Mouse (Mus musculus) thymus, postnatal 36 days (tissue): Measurements from ENCODE around the gene Ttc19.
"Not testable (repeated sequence)": the region's sequence is repeated elsewhere in the genome, so short reads cannot be mapped to it uniquely, and the experiment has no call there.

Experiments used
- DNase-seq, 2 experiments: peaks; one replicate each; pipeline ENCODE4 v3.0.0; 2022; ENCODE audit warnings: mixed read lengths in 2 of 2

Gene Ttc19

GRCm38 (mm10) chr11:62280675-62281600, at the start of gene Ttc19, which contains the start of gene Zswim7:
TSS of gene Ttc19 (plus strand) at chr11:62281473.
TSS of gene Zswim7 (minus strand) at chr11:62281375.
- DNase-seq: peak; percentile 89

DNA sequence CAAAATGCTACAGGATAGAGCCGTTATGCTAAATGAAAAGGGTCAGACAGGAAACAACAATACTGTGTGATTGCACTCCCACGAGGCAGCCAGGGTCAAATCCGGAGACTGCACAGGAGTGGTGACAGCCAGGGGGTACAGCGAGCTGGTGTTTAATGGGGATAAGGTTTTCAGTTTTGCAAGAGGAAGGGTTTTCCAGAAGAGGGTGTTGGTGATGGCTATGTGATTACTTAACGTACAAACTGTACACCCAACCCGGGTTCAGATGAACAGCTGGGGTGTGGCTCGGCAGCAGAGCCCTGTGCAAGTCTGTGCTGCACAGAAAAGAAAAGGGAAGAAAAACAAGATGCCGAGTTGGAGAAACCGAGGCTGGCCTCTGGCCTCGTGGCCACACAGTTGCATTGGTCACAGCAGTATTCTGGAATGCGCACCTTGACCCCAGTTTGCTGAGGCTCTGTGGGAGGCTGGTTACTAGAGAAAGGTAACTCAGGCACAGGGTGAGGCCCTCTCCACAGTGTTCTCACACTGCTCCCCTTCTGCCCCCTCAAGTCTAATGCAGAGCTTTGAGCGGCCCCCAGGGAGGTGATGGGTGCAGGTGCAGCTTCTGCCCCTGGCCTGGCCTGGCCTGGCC, 40.5 kb upstream of the Ttc19 start:
- no peak for DNase-seq

DNA sequence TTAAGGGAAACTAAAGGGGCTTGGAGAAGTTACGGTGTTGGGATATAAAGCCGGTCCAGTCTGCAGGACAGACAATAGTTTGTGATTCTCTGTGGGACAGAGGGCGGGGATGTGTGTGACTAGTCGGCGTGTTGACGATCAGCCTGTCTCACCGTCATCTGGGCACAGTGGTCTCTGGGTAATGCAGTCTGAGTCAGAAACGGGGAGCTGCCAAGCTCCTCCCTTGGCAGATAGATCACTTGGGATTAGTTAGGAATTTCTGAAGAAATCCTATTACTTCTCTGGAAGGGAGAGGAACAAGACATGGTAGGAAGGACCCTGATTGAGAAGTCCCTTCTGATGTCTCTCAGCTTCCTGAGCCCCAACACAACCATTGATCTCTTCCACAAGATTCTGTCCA, 37.4 kb upstream of the Ttc19 start:
- DNase-seq: no peak

- no peak for DNase-seq
Observed at GRCm38 (mm10) chr11:62244471-62244870, 36.8 kb upstream of the Ttc19 start.

- no peak for DNase-seq
Observed at GRCm38 (mm10) chr11:62247759-62248400, 33.4 kb upstream of the Ttc19 start.

DNA sequence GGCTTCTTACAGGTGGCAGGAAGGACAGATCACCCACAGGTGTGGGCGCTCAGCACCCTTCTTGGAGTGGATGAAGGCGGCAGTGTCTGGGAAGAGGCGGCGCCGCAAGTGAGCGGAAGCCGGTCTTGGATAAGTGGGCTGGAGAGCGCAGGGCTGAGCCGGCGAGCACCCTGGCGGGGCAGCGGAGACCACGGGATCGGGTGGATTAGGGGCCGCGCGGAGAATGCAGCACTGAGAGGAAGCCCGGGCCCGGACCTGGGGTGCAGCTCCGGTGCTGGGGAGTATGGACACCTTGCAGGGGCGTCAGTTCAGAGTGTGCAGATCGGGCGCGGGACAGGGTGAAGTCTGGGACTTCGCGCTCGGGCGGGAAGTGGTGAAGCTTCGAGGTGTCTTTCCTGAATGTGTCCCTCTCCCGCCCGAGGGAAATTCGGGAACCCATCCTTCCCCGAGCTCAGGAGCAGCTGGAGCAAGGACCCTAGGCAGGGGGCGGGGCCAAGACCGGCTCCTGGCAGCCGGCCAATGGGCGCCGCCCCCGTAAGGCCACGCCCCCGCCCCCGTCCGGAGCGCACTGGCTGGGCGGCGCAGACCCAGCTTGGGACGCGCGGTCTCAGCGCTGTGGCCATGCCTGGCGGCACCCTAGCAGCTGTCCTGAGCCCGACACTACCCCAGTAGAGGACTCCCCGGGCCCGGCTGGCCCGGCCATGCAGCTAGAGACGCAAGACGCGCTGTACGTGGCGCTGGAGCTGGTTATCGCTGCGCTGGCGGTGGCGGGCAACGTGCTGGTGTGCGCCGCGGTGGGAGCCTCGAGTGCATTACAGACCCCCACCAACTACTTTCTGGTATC, 32.6 kb upstream of the Ttc19 start, which contains the start of gene Adora2b:
Gene Adora2b (plus strand): TSS at position 584 of the 844 bp plus-strand sequence.
- DNase-seq: peak; percentile 70 to 72

GRCm38 (mm10) chr11:62249266-62250037, 31.8 kb upstream of the Ttc19 start:
- no peak for DNase-seq

DNA sequence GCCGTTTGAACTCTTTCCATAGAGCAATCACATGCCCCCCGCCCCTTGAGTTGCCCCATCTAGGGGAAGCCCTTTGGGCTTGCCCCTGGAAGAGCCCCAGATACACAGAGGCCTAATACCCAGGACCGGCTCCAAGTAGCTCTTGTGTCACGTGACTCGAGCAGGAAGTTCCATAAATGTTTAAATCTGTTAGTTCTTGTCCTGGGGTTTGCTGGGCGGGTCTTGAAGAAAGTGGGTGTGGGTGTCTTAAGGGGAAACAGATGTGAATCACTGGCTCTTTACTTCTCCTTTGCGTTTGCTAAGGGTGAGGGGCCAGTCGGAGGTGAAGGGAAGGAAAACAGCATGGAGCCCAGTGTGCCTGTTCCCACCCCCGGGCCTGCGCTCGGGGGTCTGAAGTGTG, 30.2 kb upstream of the Ttc19 start:
- DNase-seq: no peak

- DNase-seq: no peak
Observed at GRCm38 (mm10) chr11:62253380-62253779, 27.9 kb upstream of the Ttc19 start.

DNA sequence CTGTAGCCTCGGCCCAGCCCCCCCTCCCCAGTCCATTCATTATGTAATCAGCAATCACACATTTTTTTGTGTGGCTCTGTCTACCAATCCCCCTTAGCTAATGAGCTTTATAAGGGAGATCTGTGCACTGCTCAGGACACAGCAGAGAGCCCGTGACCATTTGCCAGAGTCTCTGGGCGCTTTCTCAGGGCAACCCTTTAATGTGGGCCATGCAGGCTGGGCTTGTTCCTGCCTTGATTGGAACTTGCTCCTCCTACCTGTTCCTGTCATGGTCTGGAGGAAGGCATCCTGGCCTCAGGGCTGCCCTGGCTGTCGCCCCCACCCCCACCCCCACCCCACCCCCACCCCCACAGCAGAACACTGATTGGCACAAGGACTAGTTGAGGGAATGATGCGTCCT, 22.1 kb upstream of the Ttc19 start:
- DNase-seq: no peak

- no peak for DNase-seq
Observed at GRCm38 (mm10) chr11:62263599-62263998, 17.7 kb upstream of the Ttc19 start.

GRCm38 (mm10) chr11:62264018-62264417, 17.3 kb upstream of the Ttc19 start:
- DNase-seq: no peak

DNA sequence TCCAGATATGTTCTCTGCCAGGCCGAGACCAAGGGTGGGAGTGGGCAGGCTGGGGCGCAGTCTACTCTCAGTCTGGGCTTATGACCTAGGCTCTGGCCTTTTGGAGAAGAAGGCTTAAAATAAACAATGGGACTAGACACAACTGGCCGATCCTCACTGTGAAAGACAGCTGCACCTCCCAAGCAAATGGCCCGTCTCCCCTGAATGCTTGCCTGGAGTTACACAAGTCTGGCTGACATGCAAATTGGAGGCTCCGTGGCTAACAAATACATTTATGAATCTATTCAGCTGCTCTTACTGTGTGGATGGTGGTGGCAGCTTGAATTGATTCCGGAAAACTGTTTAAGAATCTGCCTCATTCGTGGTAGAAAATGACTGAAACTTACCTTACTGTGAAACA, 15.6 kb upstream of the Ttc19 start:
- DNase-seq: no peak

- no peak for DNase-seq
Observed at GRCm38 (mm10) chr11:62266466-62267214, 14.6 kb upstream of the Ttc19 start.

DNA sequence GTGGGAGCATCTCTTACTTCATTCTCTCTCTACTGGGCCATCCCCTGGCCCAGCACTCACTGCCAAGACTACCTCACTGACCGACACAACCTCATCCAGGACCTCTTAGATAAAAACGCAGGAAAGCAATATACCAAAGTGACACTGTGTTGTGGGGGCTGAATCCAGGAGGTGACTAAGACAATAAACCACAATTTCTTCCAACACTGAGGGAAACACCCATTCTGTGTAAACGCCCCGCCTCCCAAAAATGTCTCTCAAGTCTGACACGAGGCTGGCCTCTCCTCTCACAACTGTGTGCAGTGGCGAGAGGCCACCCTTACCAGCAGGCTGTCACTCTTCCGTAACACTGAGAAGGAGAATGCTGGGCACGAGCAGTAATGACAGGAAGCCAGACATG, 12.9 kb upstream of the Ttc19 start:
- no peak for DNase-seq

- DNase-seq: no peak
Observed at GRCm38 (mm10) chr11:62269097-62269496, 12.2 kb upstream of the Ttc19 start.

DNA sequence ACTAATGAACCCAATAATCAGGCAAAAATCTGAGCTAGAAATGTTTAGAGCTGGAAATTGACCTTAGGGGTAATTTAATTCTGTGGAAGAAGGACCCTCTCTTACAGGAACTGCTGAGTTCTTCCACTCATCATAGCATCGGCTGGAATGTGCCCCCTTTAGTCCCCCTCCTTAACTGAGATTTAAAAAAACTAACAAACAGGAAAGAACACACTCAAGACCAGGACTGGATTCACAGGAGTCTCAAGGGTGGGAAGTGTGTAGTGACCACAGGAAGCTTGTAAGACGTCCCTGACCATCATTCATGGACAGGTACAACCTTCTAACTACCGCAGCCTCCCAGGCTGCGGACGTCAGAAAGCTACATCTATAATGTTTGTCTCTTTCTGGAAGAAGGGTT, 10.4 kb upstream of the Ttc19 start:
- no peak for DNase-seq

- DNase-seq: no peak
Observed at GRCm38 (mm10) chr11:62277086-62277485, 4.2 kb upstream of the Ttc19 start.

GRCm38 (mm10) chr11:62278027-62278426, 3.2 kb upstream of the Ttc19 start:
- peak; percentile 67 to 70 for DNase-seq

GRCm38 (mm10) chr11:62281601-62281997, 326 bp downstream of the Ttc19 start:
- no peak for DNase-seq

- not testable (repeated sequence) for DNase-seq
Observed at GRCm38 (mm10) chr11:62284020-62284419, 2.7 kb downstream of the Ttc19 start.
